Mouse (Mus musculus) forebrain, embryonic 14.5 days (tissue): ENCODE measurements around the gene Catsperg1. TPM values are rescaled to one million over a fixed set of nuclear protein-coding genes. Genes with fewer than 3 reads are reported as not detected.

ENCODE experiments used
- ATAC-seq: fragments of 200-750 bp; cut with Nextera tagmentation; 2 replicates; pipeline ENCODE4 v1.8.0; 2017; ENCODE audit warnings: mild to moderate bottlenecking, moderate library complexity
- DNase-seq: peaks from one replicate; pipeline ENCODE4 v3.0.0-alpha.2; 2015; ENCODE audit warnings: low spot score
- H3K27ac ChIP-seq: fragments of 300-500 bp; sonication (generic); 2 replicates; pipeline ENCODE4 v1.5.1; 2014; ENCODE audit warnings: low read depth, mild to moderate bottlenecking, control low read depth, low read length, moderate library complexity
- H3K27me3 ChIP-seq: fragments of 300-500 bp; sonication (generic); replicated peaks from 2 replicates; pipeline ENCODE4 v1.6.1; 2014; ENCODE audit warnings: low read length, control low read depth, mixed read lengths; ENCODE audit not compliant: control insufficient read depth, insufficient read depth
- H3K36me3 ChIP-seq: fragments of 300-500 bp; sonication (generic); 2 replicates; pipeline ENCODE4 v1.6.1; 2014; ENCODE audit warnings: low read length, control low read depth; ENCODE audit not compliant: control insufficient read depth, insufficient read depth
- H3K4me1 ChIP-seq: fragments of 300-500 bp; sonication (generic); 2 replicates; pipeline ENCODE4 v1.6.1; 2014; ENCODE audit warnings: antibody characterized with exemption, low read length, control low read depth; ENCODE audit not compliant: control insufficient read depth, insufficient read depth
- H3K4me2 ChIP-seq: fragments of 300-500 bp; sonication (generic); 2 replicates; pipeline ENCODE4 v1.6.1; 2014; ENCODE audit warnings: mild to moderate bottlenecking, control low read depth, low read length
- H3K4me3 ChIP-seq: fragments of 300-500 bp; sonication (generic); 2 replicates; pipeline ENCODE4 v1.5.1; 2014; ENCODE audit warnings: low read depth, low read length, control low read depth
- H3K9ac ChIP-seq: fragments of 300-500 bp; sonication (generic); 2 replicates; pipeline ENCODE4 v1.6.1; 2014; ENCODE audit warnings: mild to moderate bottlenecking, low read length, control low read depth, moderate library complexity
- H3K9me3 ChIP-seq: fragments of 300-500 bp; sonication (generic); replicated peaks from 2 replicates; pipeline ENCODE4 v1.6.1; 2016; ENCODE audit warnings: low read length, control low read depth, mixed read lengths; ENCODE audit not compliant: control insufficient read depth
- WGBS: fragments of 180-500 bp; shearing (Covaris S2); extraction: QIAGEN DNeasy Blood & Tissue Kit; methylation state at CpG from one replicate; pipeline ENCODE4 v1.1.7; 2014; 5-methylcytosine and 5-hydroxymethylcytosine counted together
- polyA plus RNA-seq: library from polyadenylated mRNA; unstranded; fragments of >200 nt; fragmentation: Nextera tagmentation; extraction: Ambion mirVana; gene quantifications from 2 replicates; pipeline ENCODE4 v1.2.1, GENCODE M21; 2014

The Catsperg1 gene
- polyA plus RNA-seq, 1 experiment from 2014 or later: 0.85 TPM

- no peaks in the 10 kb centered on the region for H3K9me3 ChIP-seq
- H3K27ac ChIP-seq: no peak overlapping the region
- H3K4me1 ChIP-seq: peaks cover 10% of the 10 kb centered on the region
- ATAC-seq (no peak), DNase-seq (no peak)
- 79% methylated on average over 5 of the region's 5 CpGs for WGBS
- no peak overlapping the region for H3K4me3 ChIP-seq
- peaks cover 24% of the 10 kb centered on the region for H3K27me3 ChIP-seq
- no peaks in the 10 kb centered on the region for H3K36me3 ChIP-seq
- no peak overlapping the region for H3K9ac ChIP-seq
- no peak overlapping the region for H3K4me2 ChIP-seq
Observed at GRCm38 (mm10) chr7:29234661-29235060, 20.8 kb upstream of the Catsperg1 start.

GRCm38 (mm10) chr7:29233745-29234144 lies 19.9 kb upstream of the Catsperg1 start:
- Histone ChIP-seq H3K4me1 (peaks cover 6% of the 10 kb centered on the region; the same call in 1 of the 2 replicates), H3K9ac (no peak overlapping the region), H3K4me2 (no peak overlapping the region), H3K27me3 (peaks cover 24% of the 10 kb centered on the region), H3K4me3 (no peak overlapping the region), H3K27ac (no peak overlapping the region), H3K36me3 (no peaks in the 10 kb centered on the region), H3K9me3 (no peaks in the 10 kb centered on the region)
- ATAC-seq (no peak), DNase-seq (no peak)
- WGBS: 71% methylated on average over 6 of the region's 6 CpGs

- Histone ChIP-seq H3K36me3 (no peaks in the 10 kb centered on the region), H3K27me3 (peaks cover 24% of the 10 kb centered on the region), H3K27ac (no peak within 1 kb of the TSS), H3K4me3 (peak within 1 kb of the TSS; percentile 37), H3K9ac (peak within 1 kb of the TSS; percentile 54; the same call in 1 of the 2 replicates), H3K4me1 (0 out of 2 replicates have a peak, but pooled peaks cover 3% of the 10 kb centered on the region), H3K9me3 (no peaks in the 10 kb centered on the region), H3K4me2 (peak within 1 kb of the TSS; percentile 80)
- WGBS: under 1% methylated on average over 62 of the region's 62 CpGs
- DNase-seq (no peak), ATAC-seq (no peak)
Observed at GRCm38 (mm10) chr7:29232247-29233013, 18.6 kb upstream of the Catsperg1 start, which contains the start of gene Kcnk6. TSS of gene Kcnk6 (minus strand) at chr7:29232515.

DNA sequence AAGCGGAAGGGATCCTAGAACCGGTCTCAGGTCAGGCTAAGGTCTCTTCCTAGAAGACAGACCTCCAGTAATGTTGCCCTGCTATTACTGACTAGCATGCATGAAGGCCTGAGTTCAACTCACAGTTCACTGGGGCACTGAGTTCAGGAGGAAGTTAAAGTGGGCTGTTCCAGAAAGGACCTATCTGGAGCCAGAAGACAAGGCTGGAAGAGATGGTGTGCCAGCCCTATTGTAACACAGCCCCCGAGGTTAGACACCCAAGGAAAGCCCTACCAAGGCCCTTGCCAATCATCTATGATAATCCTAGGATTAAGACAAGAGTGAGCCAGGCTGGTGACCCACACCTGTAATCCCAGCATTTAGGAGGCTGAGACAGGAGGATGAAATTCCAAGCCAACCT lies 17.7 kb upstream of the Catsperg1 start:
- H3K4me2 ChIP-seq: no peak overlapping the region

GRCm38 (mm10) chr7:29230560-29230959 lies 16.7 kb upstream of the Catsperg1 start:
- Histone ChIP-seq H3K27ac (no peak overlapping the region), H3K36me3 (no peaks in the 10 kb centered on the region), H3K4me2 (no peak overlapping the region), H3K9me3 (no peaks in the 10 kb centered on the region), H3K27me3 (peaks cover 24% of the 10 kb centered on the region), H3K4me1 (0 out of 2 replicates have a peak, but pooled peaks cover 3% of the 10 kb centered on the region), H3K4me3 (no peak overlapping the region), H3K9ac (no peak overlapping the region)
- DNase-seq (no peak), ATAC-seq (no peak)
- whole genome bisulfite sequencing: 17% methylated on average over 3 of the region's 3 CpGs

More for the DNA sequence above, 17.7 kb upstream of the Catsperg1 start:
- ATAC-seq (no peak), DNase-seq (no peak)
- 0 out of 2 replicates have a peak, but pooled peaks cover 3% of the 10 kb centered on the region for H3K4me1 ChIP-seq
- H3K36me3 ChIP-seq: no peaks in the 10 kb centered on the region
- no peak overlapping the region for H3K4me3 ChIP-seq
- H3K9me3 ChIP-seq: no peaks in the 10 kb centered on the region
- H3K27me3 ChIP-seq: peaks cover 24% of the 10 kb centered on the region
- no peak overlapping the region for H3K9ac ChIP-seq
- WGBS: 61% methylated on average over 3 of the region's 3 CpGs
- H3K27ac ChIP-seq: no peak overlapping the region

- H3K4me1 ChIP-seq: peaks cover 7% of the 10 kb centered on the region; the same call in 1 of the 2 replicates
- no peak overlapping the region for H3K27ac ChIP-seq
- H3K9ac ChIP-seq: no peak overlapping the region
- no peak overlapping the region for H3K4me3 ChIP-seq
- no peaks in the 10 kb centered on the region for H3K36me3 ChIP-seq
- DNase-seq: no peak
- no peak for ATAC-seq
- H3K4me2 ChIP-seq: no peak overlapping the region
- 81% methylated on average over 4 of the region's 4 CpGs for WGBS
- peaks cover 24% of the 10 kb centered on the region for H3K27me3 ChIP-seq
- no peaks in the 10 kb centered on the region for H3K9me3 ChIP-seq
Observed at GRCm38 (mm10) chr7:29228202-29228601, 14.4 kb upstream of the Catsperg1 start.

GRCm38 (mm10) chr7:29225520-29225919 lies 11.7 kb upstream of the Catsperg1 start:
- ATAC-seq: no peak
- no peaks in the 10 kb centered on the region for H3K9me3 ChIP-seq
- peaks cover 4% of the 10 kb centered on the region; the same call in 1 of the 2 replicates for H3K4me1 ChIP-seq
- no peak for DNase-seq
- H3K27ac ChIP-seq: no peak overlapping the region
- H3K4me2 ChIP-seq: no peak overlapping the region; the same call in 1 of the 2 replicates
- 76% methylated on average over 13 of the region's 13 CpGs for WGBS
- H3K9ac ChIP-seq: no peak overlapping the region
- H3K27me3 ChIP-seq: no peaks in the 10 kb centered on the region; the same call in 1 of the 2 replicates
- no peaks in the 10 kb centered on the region for H3K36me3 ChIP-seq
- H3K4me3 ChIP-seq: no peak overlapping the region

GRCm38 (mm10) chr7:29224756-29225394 lies 11.0 kb upstream of the Catsperg1 start:
- Histone ChIP-seq H3K4me1 (peaks cover 4% of the 10 kb centered on the region; the same call in 1 of the 2 replicates), H3K27ac (no peak overlapping the region), H3K4me3 (no peak overlapping the region), H3K4me2 (no peak overlapping the region; the same call in 1 of the 2 replicates), H3K9ac (peak overlapping the region; percentile 18; the same call in 1 of the 2 replicates), H3K27me3 (no peaks in the 10 kb centered on the region), H3K36me3 (no peaks in the 10 kb centered on the region), H3K9me3 (no peaks in the 10 kb centered on the region)
- WGBS: 12% methylated on average over 16 of the region's 16 CpGs
- no peak for ATAC-seq
- DNase-seq: no peak
